Mouse (Mus musculus) T-helper 17 cell (primary cell): ENCODE measurements around the gene Trip13.

Experiments
- in situ Hi-C, 2 experiments: fragments of 300-600 bp; cut with MboI, MseI; formaldehyde crosslinking; loops; 1 replicate in 1 of 2; 2 replicates in 1 of 2; pipeline ENCODE4 v1.15.1; 2025; ENCODE audit warnings: high pct_unique_total_duplicates in 2 of 2

Gene Trip13

GRCm38 (mm10) chr13:73937321-73938176 is at the start of gene Trip13, which contains the start of gene Brd9:
Gene Trip13, minus strand, starts transcription at chr13:73937784.
Gene Brd9, plus strand, starts transcription at chr13:73937811.
- in situ Hi-C loops = no loop called here

GRCm38 (mm10) chr13:73976935-73977334 is 39.4 kb upstream of the Trip13 start:
- in situ Hi-C loops = loop anchor here in 1 of 2 experiments (10.0 kb wide), 1 partner anchor 318 kb away; the partner anchor contains the start of gene Ahrr

GRCm38 (mm10) chr13:73974523-73974922 is 36.9 kb upstream of the Trip13 start:
- in situ Hi-C loops = loop anchor here (5.0 to 10.0 kb wide), 4 partner anchors 48 to 323 kb away; partner anchors contain the start of gene Ahrr (in 1 of the 2)

GRCm38 (mm10) chr13:73970545-73971448 is 33.2 kb upstream of the Trip13 start:
- in situ Hi-C loops = loop anchor here (5.0 to 10.0 kb wide), 4 partner anchors 52 to 327 kb away; partner anchors contain the start of gene Ahrr (in 1 of the 2)

- in situ Hi-C loops = no loop called here
Observed at GRCm38 (mm10) chr13:73963551-73963950, 26.0 kb upstream of the Trip13 start, which contains the start of gene Zdhhc11. Gene Zdhhc11, plus strand, starts transcription at chr13:73963851.

GRCm38 (mm10) chr13:73961177-73961576 is 23.6 kb upstream of the Trip13 start:
- in situ Hi-C loops = no loop called here

- in situ Hi-C loops = no loop called here
Observed at GRCm38 (mm10) chr13:73960117-73960652, 22.6 kb upstream of the Trip13 start.

- in situ Hi-C loops = no loop called here
Observed at GRCm38 (mm10) chr13:73955531-73955930, 17.9 kb upstream of the Trip13 start.

- in situ Hi-C loops = no loop called here
Observed at GRCm38 (mm10) chr13:73954666-73955065, 17.1 kb upstream of the Trip13 start.

GRCm38 (mm10) chr13:73953551-73954130 is 16.1 kb upstream of the Trip13 start:
- in situ Hi-C loops = no loop called here

GRCm38 (mm10) chr13:73944606-73945005 is 7.0 kb upstream of the Trip13 start:
- in situ Hi-C loops = no loop called here

- in situ Hi-C loops = no loop called here
Observed at GRCm38 (mm10) chr13:73939101-73939500, 1.5 kb upstream of the Trip13 start.

- in situ Hi-C loops = no loop called here
Observed at GRCm38 (mm10) chr13:73938177-73938560, 585 bp upstream of the Trip13 start.

- in situ Hi-C loops = no loop called here
Observed at GRCm38 (mm10) chr13:73936938-73937320, 655 bp downstream of the Trip13 start.

GRCm38 (mm10) chr13:73932201-73932600 is 5.4 kb downstream of the Trip13 start:
- in situ Hi-C loops = no loop called here

- in situ Hi-C loops = no loop called here
Observed at GRCm38 (mm10) chr13:73913066-73913465, 24.5 kb downstream of the Trip13 start.

- in situ Hi-C loops = loop anchor here (5.0 kb wide), 2 partner anchors 81 to 186 kb away; no protein-coding TSS in a partner anchor
Observed at GRCm38 (mm10) chr13:73907683-73908412, 29.7 kb downstream of the Trip13 start.

GRCm38 (mm10) chr13:73907136-73907535 is 30.4 kb downstream of the Trip13 start:
- in situ Hi-C loops = loop anchor here (5.0 kb wide), 2 partner anchors 80 to 185 kb away; no protein-coding TSS in a partner anchor

- in situ Hi-C loops = loop anchor here in 1 of 2 experiments (25.0 kb wide), 1 partner anchor 1985 kb away; no protein-coding TSS in a partner anchor
Observed at GRCm38 (mm10) chr13:73897561-73897960, 40.0 kb downstream of the Trip13 start.
